Mouse (Mus musculus) C2C12 (cell line): ENCODE results near the gene Rdh1. TPM values are rescaled to one million over a fixed set of nuclear protein-coding genes. Genes with fewer than 3 reads are reported as not detected.
"Not testable (repeated sequence)": the region's sequence is repeated elsewhere in the genome, so short reads cannot be mapped to it uniquely, and the experiment has no call there.

Experiments used
- H3K27me3 ChIP-seq: one replicate; pipeline ENCODE4 v1.6.1; 2011; ENCODE audit not compliant: control insufficient read depth, insufficient read depth, insufficient read length
- H3K36me3 ChIP-seq: one replicate; pipeline ENCODE4 v1.6.1; 2011; ENCODE audit not compliant: control insufficient read depth, insufficient read depth
- H3K4me3 ChIP-seq: one replicate; pipeline ENCODE4 v1.5.1; 2011; ENCODE audit warnings: mild to moderate bottlenecking, control low read depth; ENCODE audit not compliant: poor library complexity, insufficient read depth, severe bottlenecking
- H3K79me2 ChIP-seq: one replicate; pipeline ENCODE4 v1.6.1; 2011; ENCODE audit not compliant: control insufficient read depth, insufficient read depth
- H3K79me3 ChIP-seq: one replicate; pipeline ENCODE4 v1.6.1; 2011; ENCODE audit warnings: low read depth, control low read depth
- H3ac ChIP-seq: one replicate; pipeline ENCODE3; 2011; ENCODE audit warnings: low read depth; ENCODE audit not compliant: control insufficient read depth, insufficient read length
- CEBPB ChIP-seq: IDR thresholded peaks from one replicate; pipeline ENCODE4 v1.6.1; 2011; ENCODE audit warnings: low read depth, mild to moderate bottlenecking, control low read depth, moderate library complexity
- CTCF ChIP-seq: IDR thresholded peaks from one replicate; pipeline ENCODE4 v1.5.1; 2011; ENCODE audit not compliant: control insufficient read depth, insufficient read depth, insufficient read length
- FOSL1 ChIP-seq: IDR thresholded peaks from one replicate; pipeline ENCODE4 v1.8.0; 2011; ENCODE audit warnings: mild to moderate bottlenecking, low read length; ENCODE audit not compliant: poor library complexity, insufficient read depth, severe bottlenecking
- MAX ChIP-seq: IDR thresholded peaks from one replicate; pipeline ENCODE4 v1.6.1; 2011; ENCODE audit warnings: mild to moderate bottlenecking, control low read depth
- MYOD1 ChIP-seq: IDR thresholded peaks from one replicate; pipeline ENCODE4 v1.6.1; 2011; ENCODE audit warnings: low read depth; ENCODE audit not compliant: control insufficient read depth, insufficient read length
- MYOG ChIP-seq: IDR thresholded peaks from one replicate; pipeline ENCODE4 v1.6.1; 2011; ENCODE audit not compliant: control insufficient read depth, insufficient read length; ENCODE audit errors: extremely low read depth
- USF1 ChIP-seq: IDR thresholded peaks from one replicate; pipeline ENCODE4 v1.6.1; 2011; ENCODE audit warnings: low read depth, mild to moderate bottlenecking, control low read depth, moderate library complexity
- polyA plus RNA-seq: library from polyadenylated mRNA; unstranded; fragments of >200 nt; fragmentation: generic; extraction: Trizol; gene quantifications from one replicate; pipeline ENCODE4 v1.2.1, GENCODE M21; 2012; ENCODE audit warnings: missing spikeins

Rdh1 gene
- polyA plus RNA-seq, 1 experiment = 0.01 TPM

- Histone ChIP-seq H3K79me3 (no peaks in the 10 kb centered on the region), H3ac (no peak overlapping the region), H3K79me2 (no peaks in the 10 kb centered on the region), H3K36me3 (no peaks in the 10 kb centered on the region), H3K27me3 (peaks cover 20% of the 10 kb centered on the region), H3K4me3 (no peak overlapping the region)
- no peak for TF ChIP-seq CTCF
- no peak for TF ChIP-seq FOSL1
- no peak for TF ChIP-seq MAX
- no peak for TF ChIP-seq MYOG
- TF ChIP-seq USF1 = no peak
- no peak for TF ChIP-seq CEBPB
These were observed 4.6 kb downstream of the Rdh1 start for GRCm38 (mm10) chr10:127763914-127764680.

GRCm38 (mm10) chr10:127766564-127766963, 7.0 kb downstream of the Rdh1 start:
- Histone ChIP-seq H3K36me3 (no peaks in the 10 kb centered on the region), H3K4me3 (no peak overlapping the region), H3ac (no peak overlapping the region), H3K27me3 (peaks cover 20% of the 10 kb centered on the region), H3K79me2 (no peaks in the 10 kb centered on the region), H3K79me3 (no peaks in the 10 kb centered on the region)
- TF ChIP-seq MAX (no peak), CEBPB (no peak), FOSL1 (no peak)

DNA sequence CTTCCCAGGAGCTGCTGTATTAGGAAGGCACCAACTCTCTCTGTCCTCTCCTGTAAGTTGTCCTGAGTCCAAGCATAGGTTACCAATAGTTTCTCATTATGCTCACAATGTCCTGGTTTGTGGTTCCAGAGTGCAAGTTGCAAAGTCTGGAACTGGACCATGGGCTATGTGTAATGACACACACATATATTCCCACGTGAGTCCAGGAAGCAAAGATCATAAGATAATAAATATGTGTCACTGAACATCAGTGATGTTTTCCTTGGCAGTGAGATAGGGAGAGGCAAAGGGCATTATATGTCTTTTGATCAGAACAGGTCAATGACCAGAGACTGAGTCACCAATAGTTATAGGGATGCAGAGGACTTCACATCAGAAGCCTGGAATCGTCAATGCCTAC, 16.5 kb downstream of the Rdh1 start, which contains the start of gene Rdh9:
Gene Rdh9, plus strand, starts transcription at position 376 of the 400 bp plus-strand sequence.
- H3K27me3 ChIP-seq = no peaks in the 10 kb centered on the region
- no peaks in the 10 kb centered on the region for H3K79me2 ChIP-seq
- H3K36me3 ChIP-seq = no peaks in the 10 kb centered on the region
- TF ChIP-seq USF1 (no peak), MYOG (no peak), CEBPB (no peak), FOSL1 (no peak), MAX (no peak), MYOD1 (no peak), CTCF (no peak)
- no peaks in the 10 kb centered on the region for H3K79me3 ChIP-seq
- no peak within 1 kb of the TSS for H3ac ChIP-seq
- no peak within 1 kb of the TSS for H3K4me3 ChIP-seq

- H3K27me3 ChIP-seq, H3K36me3 ChIP-seq: not testable (repeated sequence)
These were observed 22.8 kb downstream of the Rdh1 start for GRCm38 (mm10) chr10:127782321-127782720.

DNA sequence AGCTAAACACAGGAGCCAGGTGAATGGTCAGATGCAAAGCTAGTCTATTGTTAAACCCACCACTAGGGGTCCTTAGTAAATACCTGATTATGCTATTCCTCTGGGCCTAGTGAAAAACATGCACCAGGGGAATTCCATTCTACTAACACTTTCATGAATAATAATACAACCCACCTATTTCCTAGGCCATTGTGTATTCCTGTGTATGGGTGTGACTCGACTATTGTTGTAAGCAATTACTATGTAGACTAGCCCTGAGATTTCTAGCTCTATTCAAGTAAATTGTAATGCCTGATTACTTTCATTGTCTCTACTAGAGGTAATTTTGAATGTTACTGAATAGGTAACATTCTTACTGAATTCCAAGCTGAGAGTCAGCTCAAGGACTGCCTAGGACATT, 25.9 kb downstream of the Rdh1 start:
- not testable (repeated sequence) for H3K4me3 ChIP-seq, H3K27me3 ChIP-seq, H3K79me3 ChIP-seq

More at GRCm38 (mm10) chr10:127782321-127782720, 22.8 kb downstream of the Rdh1 start:
- not testable (repeated sequence) for H3ac ChIP-seq, H3K4me3 ChIP-seq, H3K79me3 ChIP-seq, H3K79me2 ChIP-seq

GRCm38 (mm10) chr10:127799295-127799694, 39.8 kb downstream of the Rdh1 start:
- no peak overlapping the region for H3K4me3 ChIP-seq
- no peaks in the 10 kb centered on the region for H3K79me3 ChIP-seq
- no peak overlapping the region for H3ac ChIP-seq
- H3K36me3 ChIP-seq = no peaks in the 10 kb centered on the region
- TF ChIP-seq USF1 = no peak
- TF ChIP-seq CEBPB = no peak
- TF ChIP-seq MAX = no peak
- no peak for TF ChIP-seq MYOG
- TF ChIP-seq MYOD1 = no peak
- TF ChIP-seq FOSL1 = no peak
- no peak for TF ChIP-seq CTCF
- H3K79me2 ChIP-seq = no peaks in the 10 kb centered on the region
- H3K27me3 ChIP-seq = no peaks in the 10 kb centered on the region

More for the DNA sequence above, 25.9 kb downstream of the Rdh1 start:
- H3K36me3 ChIP-seq, H3ac ChIP-seq, H3K79me2 ChIP-seq: not testable (repeated sequence)
